Mouse (Mus musculus) C2C12 (cell line): ENCODE results near the gene Ppp2r5a.

Experiments
- CTCF ChIP-seq: IDR thresholded peaks from one replicate; pipeline ENCODE4 v1.5.1; 2011; ENCODE audit not compliant: control insufficient read depth, insufficient read depth, insufficient read length
- USF1 ChIP-seq: IDR thresholded peaks from one replicate; pipeline ENCODE4 v1.6.1; 2011; ENCODE audit warnings: low read depth, mild to moderate bottlenecking, control low read depth, moderate library complexity

DNA sequence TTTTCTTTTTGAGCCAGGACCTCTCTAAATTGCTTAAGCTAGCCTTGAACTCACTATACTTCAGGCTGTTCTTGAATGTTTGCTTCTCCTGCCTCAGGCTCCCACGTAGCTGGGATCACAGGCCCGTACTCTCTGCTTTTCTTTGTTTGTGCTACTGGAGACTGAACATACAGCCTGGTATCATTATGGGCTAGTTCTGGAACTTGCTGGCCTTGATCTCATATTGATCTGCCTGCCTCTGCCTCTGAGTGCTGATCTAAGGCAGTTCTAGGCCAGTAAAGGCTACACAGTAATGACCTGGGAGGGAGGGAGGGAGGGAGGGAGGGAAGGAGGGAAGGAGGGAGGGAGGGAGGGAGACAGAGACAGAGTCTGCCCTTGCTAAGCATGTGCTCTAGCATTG, 20.1 kb upstream of the Ppp2r5a start:
- TF ChIP-seq CTCF (no peak), USF1 (no peak)
